Mouse (Mus musculus): ENCODE data around the gene Gm3371. TPM values are rescaled to one million over a fixed set of nuclear protein-coding genes. Genes with fewer than 3 reads are reported as not detected.
"Not testable (repeated sequence)": the region's sequence is repeated elsewhere in the genome, so short reads cannot be mapped to it uniquely, and the experiment has no call there.

The Gm3371 gene
- not detected for polyA plus RNA-seq (2012; fragmentation: generic; extraction: Trizol)
- long read RNA-seq, experiment 1, result 0 reads
- long read RNA-seq, experiment 2, result 0 reads

DNA sequence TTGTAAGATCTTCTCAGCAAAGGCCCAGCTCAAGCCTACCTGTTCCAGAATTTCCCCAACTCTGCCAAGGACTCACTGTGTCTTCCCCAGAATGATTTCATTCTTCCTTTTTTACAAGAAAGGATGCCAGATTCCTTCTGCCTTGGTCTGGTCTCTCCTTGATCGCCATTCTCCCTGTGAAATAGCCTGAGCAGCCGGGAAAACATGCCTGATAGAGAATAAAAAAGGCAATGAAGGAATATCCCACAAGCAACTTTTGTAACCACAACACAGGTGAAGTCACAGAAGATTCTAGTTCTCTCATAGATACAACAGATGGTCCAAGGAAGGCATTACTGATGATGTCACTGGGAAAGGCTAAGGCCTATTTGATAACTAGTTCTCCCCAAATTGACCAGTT lies at the start of gene Gm3371:
TSS of gene Gm3371 (minus strand) at position 101 of the 400 bp plus-strand sequence.
- not testable (repeated sequence) for H3K4me3 ChIP-seq (ENCODE audit: insufficient read depth, poor library complexity, severe bottlenecking); H3ac ChIP-seq (ENCODE audit: control insufficient read depth, insufficient read length, low read depth); H3K36me3 ChIP-seq (ENCODE audit: control insufficient read depth, insufficient read depth); H3K79me3 ChIP-seq (ENCODE audit: low read depth); H3K79me2 ChIP-seq (ENCODE audit: control insufficient read depth, insufficient read depth); H3K27me3 ChIP-seq (ENCODE audit: control insufficient read depth, insufficient read depth, insufficient read length)

DNA sequence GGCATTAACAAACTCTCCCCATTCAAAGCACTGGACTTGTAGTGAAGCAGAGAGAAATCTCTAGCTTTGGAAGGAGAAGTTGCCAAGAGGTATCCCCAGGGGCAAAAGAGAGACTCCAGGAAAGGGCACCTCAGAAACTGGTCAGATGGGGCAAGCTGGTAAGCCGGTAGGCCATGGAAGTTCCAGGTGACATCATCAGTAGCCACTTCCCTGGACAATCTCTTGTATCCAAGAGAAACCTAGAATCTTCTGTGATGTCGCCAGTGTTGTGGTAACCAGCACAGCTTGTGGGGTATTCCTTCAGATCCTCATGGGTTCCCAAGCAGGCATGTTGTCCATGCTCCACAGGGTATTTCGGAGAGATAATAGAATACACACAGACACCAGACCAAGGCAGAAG lies 22.8 kb upstream of the Gm3371 start, which contains the start of gene Gm8232:
TSS of gene Gm8232 (plus strand) at position 301 of the 400 bp plus-strand sequence.
- not testable (repeated sequence) for H3K79me3 ChIP-seq (ENCODE audit: low read depth); H3K79me2 ChIP-seq (ENCODE audit: control insufficient read depth, insufficient read depth)

DNA sequence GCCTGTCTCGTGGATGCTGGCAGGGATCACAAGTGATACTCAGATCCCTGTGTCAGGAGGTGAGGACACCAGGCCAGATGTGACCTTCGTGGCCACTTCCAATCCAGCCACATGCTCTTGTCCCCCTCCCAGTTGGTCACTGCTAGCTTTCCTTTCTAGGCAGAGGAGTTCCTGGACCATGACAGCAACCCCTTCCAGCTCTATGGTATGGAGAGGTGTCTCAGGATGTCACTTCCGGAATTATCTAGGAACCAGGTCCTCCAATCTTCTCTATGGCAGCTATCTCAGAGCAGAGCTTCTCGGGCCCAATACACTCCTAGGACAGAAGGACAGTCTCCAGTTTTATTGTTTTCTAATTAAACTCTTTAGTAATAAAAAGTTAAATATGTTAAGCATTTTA lies 26.3 kb downstream of the Gm3371 start:
- not testable (repeated sequence) for H3K27me3 ChIP-seq (ENCODE audit: control insufficient read depth, insufficient read depth, insufficient read length); H3ac ChIP-seq (ENCODE audit: control insufficient read depth, insufficient read length, low read depth); H3K79me3 ChIP-seq (ENCODE audit: low read depth); H3K36me3 ChIP-seq (ENCODE audit: control insufficient read depth, insufficient read depth); H3K79me2 ChIP-seq (ENCODE audit: control insufficient read depth, insufficient read depth); H3K4me3 ChIP-seq (ENCODE audit: insufficient read depth, poor library complexity, severe bottlenecking)

More for the DNA sequence above, 22.8 kb upstream of the Gm3371 start, which contains the start of gene Gm8232:
- H3ac ChIP-seq (ENCODE audit: control insufficient read depth, insufficient read length, low read depth); H3K4me3 ChIP-seq (ENCODE audit: insufficient read depth, poor library complexity, severe bottlenecking); H3K36me3 ChIP-seq (ENCODE audit: control insufficient read depth, insufficient read depth); H3K27me3 ChIP-seq (ENCODE audit: control insufficient read depth, insufficient read depth, insufficient read length): not testable (repeated sequence)

DNA sequence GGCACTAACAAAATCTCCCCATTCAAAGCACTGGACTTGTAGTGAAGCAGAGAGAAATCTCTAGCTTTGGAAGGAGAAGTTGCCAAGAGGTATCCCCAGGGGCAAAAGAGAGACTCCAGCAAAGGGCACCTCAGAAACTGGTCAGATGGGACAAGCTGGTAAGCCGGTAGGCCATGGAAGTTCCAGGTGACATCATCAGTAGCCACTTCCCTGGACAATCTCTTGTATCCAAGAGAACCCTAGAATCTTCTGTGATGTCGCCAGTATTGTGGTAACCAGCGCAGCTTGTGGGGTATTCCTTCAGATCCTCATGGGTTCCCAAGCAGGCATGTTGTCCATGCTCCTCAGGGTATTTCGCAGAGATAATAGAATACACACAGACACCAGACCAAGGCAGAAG lies 45.4 kb downstream of the Gm3371 start, which contains the start of gene Gm8229:
TSS of gene Gm8229 (plus strand) at position 301 of the 400 bp plus-strand sequence.
- not testable (repeated sequence) for H3K27me3 ChIP-seq (ENCODE audit: control insufficient read depth, insufficient read depth, insufficient read length); H3K79me3 ChIP-seq (ENCODE audit: low read depth); H3K4me3 ChIP-seq (ENCODE audit: insufficient read depth, poor library complexity, severe bottlenecking); H3K36me3 ChIP-seq (ENCODE audit: control insufficient read depth, insufficient read depth); H3K79me2 ChIP-seq (ENCODE audit: control insufficient read depth, insufficient read depth); H3ac ChIP-seq (ENCODE audit: control insufficient read depth, insufficient read length, low read depth)

DNA sequence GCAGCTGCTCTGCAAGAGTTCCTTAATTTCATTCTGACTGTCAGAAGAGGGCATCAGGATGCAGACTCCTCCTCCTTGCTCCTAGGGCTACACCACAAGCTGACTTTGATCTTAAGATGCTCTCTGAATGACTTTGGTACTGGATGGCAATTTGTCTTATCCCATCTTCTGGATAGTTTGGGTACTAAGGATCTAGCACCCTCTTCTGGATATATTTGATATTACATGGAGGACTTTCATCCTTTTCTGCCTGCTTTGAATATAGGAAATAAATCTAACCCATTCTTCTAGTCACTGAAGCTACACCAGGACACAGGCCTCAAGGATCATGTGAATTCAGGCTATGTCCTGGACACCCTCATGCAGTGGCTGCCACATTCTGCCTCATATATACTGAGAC lies 48.2 kb downstream of the Gm3371 start:
- H3K79me3 ChIP-seq (ENCODE audit: low read depth); H3ac ChIP-seq (ENCODE audit: control insufficient read depth, insufficient read length, low read depth); H3K4me3 ChIP-seq (ENCODE audit: insufficient read depth, poor library complexity, severe bottlenecking); H3K27me3 ChIP-seq (ENCODE audit: control insufficient read depth, insufficient read depth, insufficient read length); H3K36me3 ChIP-seq (ENCODE audit: control insufficient read depth, insufficient read depth); H3K79me2 ChIP-seq (ENCODE audit: control insufficient read depth, insufficient read depth): not testable (repeated sequence)

DNA sequence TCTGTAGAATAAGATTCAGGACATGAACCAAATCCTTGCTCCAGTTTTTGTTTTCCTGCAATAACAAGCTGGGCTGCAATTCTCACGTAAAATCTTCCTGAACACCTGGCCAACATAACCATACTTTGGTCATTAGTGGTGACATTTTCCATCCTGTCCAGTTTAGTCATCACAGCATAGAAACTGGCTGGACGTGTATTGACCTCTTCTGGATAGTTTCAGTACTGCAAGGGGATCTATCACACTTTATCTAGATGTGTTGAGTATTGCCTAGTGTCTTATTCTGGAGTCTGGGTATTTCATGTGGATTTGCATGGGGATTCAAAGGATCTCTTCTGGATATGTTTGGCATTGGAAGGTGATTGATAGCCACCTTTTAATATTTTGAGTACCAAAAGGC lies 49.1 kb downstream of the Gm3371 start:
- H3ac ChIP-seq (ENCODE audit: control insufficient read depth, insufficient read length, low read depth); H3K79me2 ChIP-seq (ENCODE audit: control insufficient read depth, insufficient read depth); H3K36me3 ChIP-seq (ENCODE audit: control insufficient read depth, insufficient read depth); H3K79me3 ChIP-seq (ENCODE audit: low read depth); H3K27me3 ChIP-seq (ENCODE audit: control insufficient read depth, insufficient read depth, insufficient read length); H3K4me3 ChIP-seq (ENCODE audit: insufficient read depth, poor library complexity, severe bottlenecking): not testable (repeated sequence)

Other genes starting within 250 kb of the Gm3371 start
- not detected for gene Gm8212, start 213.0 kb downstream of the Gm3371 start, polyA plus RNA-seq (2012; fragmentation: generic; extraction: Trizol)
- not detected for gene 4930503E14Rik, start 197.4 kb downstream of the Gm3371 start, polyA plus RNA-seq (2012; fragmentation: generic; extraction: Trizol)
- not detected for gene Gm8220, start 125.1 kb downstream of the Gm3371 start, polyA plus RNA-seq (2012; fragmentation: generic; extraction: Trizol)
- gene Gm5930, start 72.1 kb downstream of the Gm3371 start, polyA plus RNA-seq (2012; fragmentation: generic; extraction: Trizol), result not detected
- gene Gm8229, start 45.3 kb downstream of the Gm3371 start, polyA plus RNA-seq (2012; fragmentation: generic; extraction: Trizol), result not detected
- gene Gm8232, start 22.9 kb upstream of the Gm3371 start, polyA plus RNA-seq (2012; fragmentation: generic; extraction: Trizol), result not detected
- not detected for gene BC061237, start 81.8 kb upstream of the Gm3371 start, polyA plus RNA-seq (2012; fragmentation: generic; extraction: Trizol)
- gene Gm17093, start 107.6 kb upstream of the Gm3371 start, polyA plus RNA-seq (2012; fragmentation: generic; extraction: Trizol), result not detected
- not detected for gene Gm8247, start 172.5 kb upstream of the Gm3371 start, polyA plus RNA-seq (2012; fragmentation: generic; extraction: Trizol)
- 0.56 TPM for gene Gm5624, start 217.2 kb upstream of the Gm3371 start, polyA plus RNA-seq (2012; fragmentation: generic; extraction: Trizol)

Measured in C2C12 (cell line).